Mouse (Mus musculus) spleen, adult 2 months (tissue): ENCODE measurements around the gene Crb2.

ENCODE experiments used
- CTCF ChIP-seq: fragments of 200-500 bp; IDR thresholded peaks from 2 replicates; pipeline ENCODE4 v1.5.1; 2011; ENCODE audit warnings: mild to moderate bottlenecking, inconsistent platforms; ENCODE audit not compliant: insufficient read depth, insufficient read length, insufficient replicate concordance; ENCODE audit errors: extremely low read depth
- POLR2A ChIP-seq: fragments of 200-500 bp; IDR thresholded peaks from 2 replicates; pipeline ENCODE4 v1.6.1; 2011; ENCODE audit warnings: low read depth, low read length, inconsistent platforms

DNA sequence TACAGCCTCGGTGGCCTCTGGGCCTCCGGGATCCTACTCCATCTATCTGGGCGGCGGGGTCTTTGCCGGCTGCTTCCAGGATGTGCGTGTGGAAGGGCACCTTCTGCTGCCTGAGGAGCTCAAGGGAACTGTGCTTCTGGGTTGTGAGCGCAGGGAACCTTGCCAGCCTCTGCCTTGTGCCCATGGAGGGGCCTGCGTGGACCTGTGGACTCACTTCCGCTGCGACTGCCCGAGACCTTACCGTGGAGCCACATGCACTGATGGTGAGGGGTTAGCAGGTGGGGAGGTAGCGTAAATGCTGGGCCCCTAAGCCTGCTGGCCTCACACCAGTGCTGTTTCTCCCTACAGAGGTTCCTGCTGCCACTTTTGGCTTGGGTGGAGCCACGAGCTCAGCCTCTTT lies 14.7 kb downstream of the Crb2 start:
- TF ChIP-seq POLR2A (no peak), CTCF (no peak)
